Mouse (Mus musculus): ENCODE data around the gene Vps16.

GRCm38 (mm10) chr2:130438861-130439260 lies 14.7 kb downstream of the Vps16 start:
- TF ChIP-seq CTCF (IDR thresholded peaks at IDR 0.05; ENCODE audit: low read depth, low read length) (no peak), POLR2A (IDR thresholded peaks at IDR 0.05; ENCODE audit: insufficient read depth, low read length) (no peak), EP300 (IDR thresholded peaks at IDR 0.05; ENCODE audit: insufficient read depth, low read depth, low read length) (no peak)

All from ES-Bruce4 (cell line).